Mouse (Mus musculus) kidney, embryonic 16.5 days (tissue): ENCODE results near the gene Dusp6. TPM values are rescaled to one million over a fixed set of nuclear protein-coding genes. Genes with fewer than 3 reads are reported as not detected.

Experiments
- ATAC-seq: fragments of 200-750 bp; cut with Nextera tagmentation; 2 replicates; pipeline ENCODE4 v1.8.0; 2017; ENCODE audit warnings: moderate TSS enrichment; ENCODE audit not compliant: low FRiP score, low TSS enrichment
- H3K27ac ChIP-seq: fragments of 300-500 bp; sonication (generic); 2 replicates; pipeline ENCODE4 v1.5.1; 2014; ENCODE audit warnings: low read length
- H3K27me3 ChIP-seq: fragments of 300-500 bp; sonication (generic); 2 replicates; pipeline ENCODE4 v1.6.1; 2014; ENCODE audit warnings: low read length, control low read depth, mixed read lengths; ENCODE audit not compliant: insufficient read depth
- H3K36me3 ChIP-seq: fragments of 300-500 bp; sonication (generic); 2 replicates; pipeline ENCODE4 v1.6.1; 2014; ENCODE audit warnings: low read length, control low read depth, mixed read lengths; ENCODE audit not compliant: insufficient read depth
- H3K4me1 ChIP-seq: fragments of 300-500 bp; sonication (generic); 2 replicates; pipeline ENCODE4 v1.6.1; 2014; ENCODE audit warnings: low read length, control low read depth, mixed read lengths; ENCODE audit not compliant: insufficient read depth
- H3K4me2 ChIP-seq: fragments of 300-500 bp; sonication (generic); replicated peaks from 2 replicates; pipeline ENCODE4 v1.6.1; 2014; ENCODE audit warnings: low read depth, low read length
- H3K4me3 ChIP-seq: fragments of 300-500 bp; sonication (generic); 2 replicates; pipeline ENCODE4 v1.5.1; 2014; ENCODE audit warnings: mild to moderate bottlenecking, low read length
- H3K9ac ChIP-seq: fragments of 300-500 bp; sonication (generic); replicated peaks from 2 replicates; pipeline ENCODE4 v1.6.1; 2014; ENCODE audit warnings: low read length
- H3K9me3 ChIP-seq: fragments of 300-500 bp; sonication (generic); 2 replicates; pipeline ENCODE4 v1.6.1; 2016; ENCODE audit warnings: low read length, control low read depth
- WGBS: fragments of 180-500 bp; shearing (Covaris S2); extraction: QIAGEN DNeasy Blood & Tissue Kit; methylation state at CpG from one replicate; pipeline ENCODE4 v1.1.7; 2014; 5-methylcytosine and 5-hydroxymethylcytosine counted together
- polyA plus RNA-seq: library from polyadenylated mRNA; unstranded; fragments of >200 nt; fragmentation: Nextera tagmentation; extraction: Ambion mirVana; gene quantifications from 2 replicates; pipeline ENCODE4 v1.2.1, GENCODE M21; 2015

Dusp6 gene
- polyA plus RNA-seq, 1 experiment from 2014 or later: 95.9 TPM

- H3K27me3 ChIP-seq: no peaks in the 10 kb centered on the region
- WGBS: 35% methylated on average over 6 of the region's 6 CpGs
Observed at GRCm38 (mm10) chr10:99287206-99287605, 24.2 kb downstream of the Dusp6 start.

GRCm38 (mm10) chr10:99289176-99289575, 26.1 kb downstream of the Dusp6 start:
- H3K36me3 ChIP-seq: no peaks in the 10 kb centered on the region
- H3K27ac ChIP-seq: no peak overlapping the region
- ATAC-seq: no peak
- peaks cover 28% of the 10 kb centered on the region for H3K4me1 ChIP-seq
- H3K9ac ChIP-seq: no peak overlapping the region
- H3K4me3 ChIP-seq: no peak overlapping the region
- H3K9me3 ChIP-seq: no peaks in the 10 kb centered on the region
- WGBS: 83% methylated on average over 5 of the region's 5 CpGs
- no peaks in the 10 kb centered on the region for H3K27me3 ChIP-seq
- no peak overlapping the region for H3K4me2 ChIP-seq

More at GRCm38 (mm10) chr10:99287206-99287605, 24.2 kb downstream of the Dusp6 start:
- peak overlapping the region; percentile 39 for H3K9ac ChIP-seq
- H3K36me3 ChIP-seq: no peaks in the 10 kb centered on the region
- peaks cover 29% of the 10 kb centered on the region for H3K4me1 ChIP-seq
- no peak overlapping the region for H3K27ac ChIP-seq
- no peaks in the 10 kb centered on the region for H3K9me3 ChIP-seq
- peak overlapping the region; percentile 47 for H3K4me2 ChIP-seq
- peak overlapping the region; percentile 14; the same call in 1 of the 2 replicates for H3K4me3 ChIP-seq
- ATAC-seq: no peak

DNA sequence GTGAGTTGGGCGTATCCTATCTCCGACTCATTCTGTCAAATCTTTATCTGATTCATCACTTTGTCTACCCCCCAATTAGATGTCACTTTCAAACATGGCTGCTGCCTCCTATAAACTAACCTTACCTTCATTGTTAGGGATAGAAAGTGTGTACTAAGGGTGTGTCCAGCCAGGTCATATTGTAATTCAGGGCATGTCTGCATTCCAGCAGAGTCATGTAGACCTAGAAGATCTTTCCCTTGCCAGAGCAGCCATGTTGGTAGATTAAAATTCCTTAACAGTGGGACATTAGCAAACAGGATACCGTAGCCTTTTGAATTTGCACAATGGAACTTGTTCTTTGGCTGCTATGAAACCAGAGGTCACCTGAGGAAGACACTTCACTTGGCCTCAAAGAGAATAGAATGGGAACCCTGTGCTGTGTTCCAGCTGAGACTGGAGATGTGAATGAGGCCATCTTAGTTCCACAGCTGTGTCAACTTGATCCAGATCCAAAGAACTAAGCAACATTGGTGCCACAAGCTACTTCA, 30.1 kb downstream of the Dusp6 start:
- H3K4me3 ChIP-seq: no peak overlapping the region
- 88% methylated on average over 3 of the region's 3 CpGs for WGBS
- H3K4me2 ChIP-seq: no peak overlapping the region
- H3K9ac ChIP-seq: no peak overlapping the region
- H3K4me1 ChIP-seq: no peaks in the 10 kb centered on the region
- H3K9me3 ChIP-seq: no peaks in the 10 kb centered on the region
- no peaks in the 10 kb centered on the region for H3K27me3 ChIP-seq
- ATAC-seq: no peak
- no peak overlapping the region for H3K27ac ChIP-seq
- H3K36me3 ChIP-seq: no peaks in the 10 kb centered on the region

DNA sequence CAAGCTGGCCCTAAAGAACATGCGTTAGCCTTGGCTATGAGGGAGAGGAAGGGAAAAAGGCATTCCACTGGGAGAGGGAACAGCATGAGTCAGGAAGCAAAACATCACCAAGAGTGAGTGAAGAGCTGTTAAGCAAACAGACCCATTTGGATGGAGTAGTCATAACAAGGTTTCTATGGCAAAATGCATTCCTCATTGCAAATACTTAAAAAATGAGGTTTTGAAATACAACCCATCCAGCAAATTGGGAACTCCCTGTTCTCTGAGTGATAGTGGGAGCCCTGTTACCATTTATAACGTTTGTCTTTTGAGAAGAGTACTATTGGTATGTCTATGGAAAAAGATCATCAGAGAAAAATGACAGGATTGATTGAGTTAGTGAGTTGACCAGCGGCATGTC, 34.7 kb downstream of the Dusp6 start:
- WGBS: 73% methylated on average over 3 of the region's 3 CpGs
- Histone ChIP-seq H3K27ac (no peak overlapping the region), H3K9ac (no peak overlapping the region), H3K27me3 (no peaks in the 10 kb centered on the region), H3K9me3 (no peaks in the 10 kb centered on the region), H3K4me2 (no peak overlapping the region), H3K36me3 (no peaks in the 10 kb centered on the region), H3K4me1 (0 out of 2 replicates have a peak, but pooled peaks cover 9% of the 10 kb centered on the region), H3K4me3 (no peak overlapping the region)
- no peak for ATAC-seq

DNA sequence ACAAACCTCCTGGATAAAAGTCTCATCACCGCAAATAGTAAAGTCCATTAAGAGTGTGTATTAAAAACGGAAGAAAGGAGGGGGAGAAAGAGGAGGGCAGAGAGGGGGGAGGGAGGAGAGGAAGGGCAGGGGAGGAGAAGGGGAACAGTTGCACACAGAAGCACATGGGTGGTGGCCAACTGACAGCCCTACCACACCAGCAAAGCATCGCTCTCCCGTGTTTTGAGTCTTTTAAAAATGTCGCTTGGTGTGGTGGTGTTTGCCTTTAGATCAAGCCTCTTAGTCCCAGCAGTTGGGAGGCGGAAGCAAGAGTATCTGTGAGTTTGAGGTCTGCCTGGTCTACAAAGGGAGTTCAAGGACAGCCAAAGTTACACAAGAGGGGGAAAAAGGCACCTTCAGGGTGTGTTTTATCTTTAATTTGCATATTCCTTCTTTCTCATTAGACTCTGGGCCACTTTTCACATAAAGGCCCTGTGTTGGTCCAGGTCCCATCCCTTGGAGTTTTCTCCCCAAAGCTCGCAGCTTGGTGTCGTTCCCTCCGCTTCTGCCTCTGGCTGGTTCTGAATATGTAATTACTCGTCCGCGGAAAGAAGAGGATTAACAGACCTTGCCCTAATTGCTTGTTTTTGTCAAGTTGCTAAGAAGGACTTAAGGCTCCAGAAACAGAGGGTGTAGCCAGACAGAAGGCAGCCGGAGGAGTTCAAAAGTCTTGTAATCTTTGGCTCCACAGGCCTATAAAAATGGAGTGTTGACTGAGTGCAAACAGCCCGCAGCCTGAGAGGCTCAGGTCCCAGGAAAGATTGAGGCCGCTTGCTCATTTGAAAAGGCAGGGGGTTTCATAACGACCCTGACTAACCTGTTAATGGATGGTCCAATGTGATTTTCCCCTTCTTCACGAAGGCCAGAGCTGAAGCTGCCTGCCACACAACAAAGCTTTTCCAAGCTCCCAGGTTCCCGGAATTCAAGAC, 35.6 kb downstream of the Dusp6 start:
- H3K4me2 ChIP-seq: no peak overlapping the region
- H3K27ac ChIP-seq: no peak overlapping the region
- H3K4me3 ChIP-seq: no peak overlapping the region
- ATAC-seq: no peak
- no peaks in the 10 kb centered on the region for H3K36me3 ChIP-seq
- 36% methylated on average over 18 of the region's 18 CpGs for WGBS
- no peaks in the 10 kb centered on the region for H3K9me3 ChIP-seq
- no peaks in the 10 kb centered on the region for H3K27me3 ChIP-seq
- H3K9ac ChIP-seq: no peak overlapping the region
- 0 out of 2 replicates have a peak, but pooled peaks cover 9% of the 10 kb centered on the region for H3K4me1 ChIP-seq

- H3K9me3 ChIP-seq: no peaks in the 10 kb centered on the region
- WGBS: 25% methylated on average over 9 of the region's 9 CpGs
- no peak overlapping the region for H3K27ac ChIP-seq
- no peaks in the 10 kb centered on the region for H3K36me3 ChIP-seq
- H3K4me1 ChIP-seq: 0 out of 2 replicates have a peak, but pooled peaks cover 9% of the 10 kb centered on the region
- no peak overlapping the region for H3K4me2 ChIP-seq
- H3K4me3 ChIP-seq: no peak overlapping the region
- no peaks in the 10 kb centered on the region for H3K27me3 ChIP-seq
- ATAC-seq: no peak
- H3K9ac ChIP-seq: no peak overlapping the region
Observed at GRCm38 (mm10) chr10:99299303-99299702, 36.3 kb downstream of the Dusp6 start.

- Histone ChIP-seq H3K36me3 (no peaks in the 10 kb centered on the region), H3K9me3 (no peaks in the 10 kb centered on the region), H3K4me1 (0 out of 2 replicates have a peak, but pooled peaks cover 9% of the 10 kb centered on the region), H3K4me3 (no peak overlapping the region), H3K27me3 (no peaks in the 10 kb centered on the region), H3K27ac (no peak overlapping the region), H3K4me2 (no peak overlapping the region), H3K9ac (no peak overlapping the region)
- WGBS: 36% methylated on average over 4 of the region's 4 CpGs
- ATAC-seq: no peak
Observed at GRCm38 (mm10) chr10:99302051-99302450, 39.0 kb downstream of the Dusp6 start.

DNA sequence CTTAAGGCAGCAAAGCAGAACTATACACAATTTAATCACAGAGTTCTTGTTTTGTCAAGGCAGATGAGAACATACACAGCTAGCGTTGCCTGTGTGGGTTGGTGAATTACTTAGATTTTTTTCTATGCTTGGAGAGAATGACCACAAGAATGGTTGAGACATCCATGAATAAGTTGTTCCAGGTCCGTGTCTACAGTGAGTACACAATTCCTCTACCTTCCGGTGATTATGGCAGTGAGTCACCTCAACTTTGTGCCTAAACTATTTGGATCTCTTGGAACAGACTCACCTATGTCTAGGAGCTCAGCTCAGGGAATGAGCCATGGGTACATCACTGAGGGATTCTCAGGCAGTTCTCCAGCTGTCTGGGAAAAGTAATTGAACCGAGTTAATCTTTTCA, 45.8 kb downstream of the Dusp6 start:
- Histone ChIP-seq H3K9ac (no peak overlapping the region), H3K36me3 (no peaks in the 10 kb centered on the region), H3K9me3 (no peaks in the 10 kb centered on the region), H3K4me3 (no peak overlapping the region), H3K27me3 (no peaks in the 10 kb centered on the region), H3K4me2 (no peak overlapping the region), H3K27ac (no peak overlapping the region), H3K4me1 (no peaks in the 10 kb centered on the region)
- no peak for ATAC-seq
- WGBS: 94% methylated on average over 4 of the region's 4 CpGs

- H3K4me1 ChIP-seq: no peaks in the 10 kb centered on the region
- H3K27me3 ChIP-seq: no peaks in the 10 kb centered on the region
- no peak overlapping the region for H3K4me3 ChIP-seq
- H3K9ac ChIP-seq: no peak overlapping the region
- no peaks in the 10 kb centered on the region for H3K36me3 ChIP-seq
- WGBS: 65% methylated on average over 9 of the region's 9 CpGs
- no peaks in the 10 kb centered on the region for H3K9me3 ChIP-seq
- no peak for ATAC-seq
- H3K4me2 ChIP-seq: no peak overlapping the region
- H3K27ac ChIP-seq: no peak overlapping the region
Observed at GRCm38 (mm10) chr10:99309617-99310016, 46.6 kb downstream of the Dusp6 start.

- H3K9ac ChIP-seq: no peak overlapping the region
- WGBS: 59% methylated on average over 10 of the region's 10 CpGs
- no peak for ATAC-seq
Observed at GRCm38 (mm10) chr10:99310204-99310603, 47.2 kb downstream of the Dusp6 start.

More at GRCm38 (mm10) chr10:99310204-99310603, 47.2 kb downstream of the Dusp6 start:
- H3K27me3 ChIP-seq: no peaks in the 10 kb centered on the region
- no peaks in the 10 kb centered on the region for H3K9me3 ChIP-seq
- no peak overlapping the region for H3K4me2 ChIP-seq
- H3K36me3 ChIP-seq: no peaks in the 10 kb centered on the region
- H3K27ac ChIP-seq: no peak overlapping the region
- no peak overlapping the region for H3K4me3 ChIP-seq
- no peaks in the 10 kb centered on the region for H3K4me1 ChIP-seq
